Mouse (Mus musculus) megakaryocyte, adult 5-6 weeks (primary cell): ENCODE measurements at regions not wholly inside any gene's neighbourhood (a gene's known extent, or its start where the extent isn't known, plus 50 kb on each side); places are given as distances from the start of the nearest gene placed in this dataset.
A peak's percentile ranks its signal among the peaks of the same experiment; 100 is the strongest.

ENCODE experiments used
- ATAC-seq: 2 replicates; pipeline ENCODE4 v1.8.0; 2016; ENCODE audit warnings: mild to moderate bottlenecking, inconsistent platforms; ENCODE audit not compliant: poor library complexity, severe bottlenecking

GRCm38 (mm10) chr2:51566554-51567246 is 60.6 kb upstream of the Tas2r134 start:
- no peak for ATAC-seq

- ATAC-seq, result no peak
Observed at GRCm38 (mm10) chr2:51563881-51564280, 63.4 kb upstream of the Tas2r134 start.

GRCm38 (mm10) chr2:51563240-51563639 is 64.1 kb upstream of the Tas2r134 start:
- no peak for ATAC-seq

- no peak for ATAC-seq
Observed at GRCm38 (mm10) chr2:51550863-51551262, 76.4 kb upstream of the Tas2r134 start.

GRCm38 (mm10) chr2:51549125-51549524 is 78.2 kb upstream of the Tas2r134 start:
- no peak for ATAC-seq

- ATAC-seq, result no peak
Observed at GRCm38 (mm10) chr2:51546181-51546580, 81.1 kb upstream of the Tas2r134 start.

GRCm38 (mm10) chr2:51543949-51544348 is 83.4 kb upstream of the Tas2r134 start:
- no peak for ATAC-seq

- ATAC-seq, result peak; percentile 62; the same call in 1 of the 2 replicates
Observed at GRCm38 (mm10) chr2:51542272-51542671, 85.0 kb upstream of the Tas2r134 start.

- ATAC-seq, result no peak
Observed at GRCm38 (mm10) chr2:51532709-51533414, 94.4 kb upstream of the Tas2r134 start.

- ATAC-seq, result no peak
Observed at GRCm38 (mm10) chr2:51531106-51531839, 96.0 kb upstream of the Tas2r134 start.

GRCm38 (mm10) chr2:51522766-51523165 is 104.5 kb upstream of the Tas2r134 start:
- no peak for ATAC-seq

- no peak; the same call in 1 of the 2 replicates for ATAC-seq
Observed at GRCm38 (mm10) chr2:51509220-51510011, 117.9 kb upstream of the Tas2r134 start.

- ATAC-seq, result no peak
Observed at GRCm38 (mm10) chr2:51497896-51498295, 129.4 kb upstream of the Tas2r134 start.

- ATAC-seq, result no peak
Observed at GRCm38 (mm10) chr2:51473753-51474152, 153.6 kb upstream of the Tas2r134 start.

GRCm38 (mm10) chr2:51467027-51467694 is 160.2 kb upstream of the Tas2r134 start:
- ATAC-seq, result no peak

GRCm38 (mm10) chr2:51466003-51466402 is 161.3 kb upstream of the Tas2r134 start:
- no peak for ATAC-seq

- no peak for ATAC-seq
Observed at GRCm38 (mm10) chr2:51465576-51465975, 161.7 kb upstream of the Tas2r134 start.

GRCm38 (mm10) chr2:51464356-51464755 is 163.0 kb upstream of the Tas2r134 start:
- no peak for ATAC-seq

GRCm38 (mm10) chr2:51460896-51461295 is 166.4 kb upstream of the Tas2r134 start:
- ATAC-seq, result no peak

- ATAC-seq, result no peak
Observed at GRCm38 (mm10) chr2:51459486-51459885, 167.8 kb upstream of the Tas2r134 start.
